Mouse (Mus musculus): ENCODE measurements at regions not wholly inside any gene's neighbourhood (a gene's known extent, or its start where the extent isn't known, plus 50 kb on each side); places are given as distances from the start of the nearest gene placed in this dataset.

DNA sequence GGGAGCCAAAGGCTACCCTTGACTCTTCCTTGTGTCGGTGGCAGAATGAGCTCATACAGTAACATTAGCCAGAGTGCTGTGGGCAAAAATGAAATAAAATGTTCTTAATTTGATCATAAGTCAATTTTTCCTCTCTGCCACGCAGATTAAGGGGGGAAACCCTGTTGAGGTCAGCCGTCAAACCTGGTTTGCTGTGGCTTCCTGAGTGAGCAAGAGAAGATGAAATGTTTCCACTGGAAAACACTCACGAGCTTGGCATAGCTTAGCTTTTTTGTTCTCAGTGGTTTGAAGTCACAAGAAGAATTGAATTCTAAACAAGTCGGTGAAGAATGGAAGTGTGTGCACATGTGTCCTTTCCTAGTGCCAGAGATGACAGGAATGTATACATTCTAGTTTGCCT, 57.3 kb upstream of the 1700020N01Rik start:
- H3K4me2 ChIP-seq (ENCODE audit: low read depth, low read length, poor library complexity, severe bottlenecking), result no peak overlapping the region
- H3K9me3 ChIP-seq (ENCODE audit: low read length), result no peaks in the 10 kb centered on the region
- ATAC-seq (ENCODE audit: low FRiP score), result no peak
- H3K4me3 ChIP-seq (ENCODE audit: low read depth, low read length), result no peak overlapping the region
- 61% methylated on average over 5 of the region's 5 CpGs for WGBS
- no peaks in the 10 kb centered on the region for H3K36me3 ChIP-seq (ENCODE audit: insufficient read depth, low read length)
- no peak for TF ChIP-seq CTCF (IDR thresholded peaks at IDR 0.05)
- no peaks in the 10 kb centered on the region for H3K27me3 ChIP-seq (ENCODE audit: insufficient read depth, low read length)
- no peak for DNase-seq (ENCODE audit: low spot score)
- no peaks in the 10 kb centered on the region for H3K4me1 ChIP-seq (ENCODE audit: insufficient read depth, low read length)
- H3K27ac ChIP-seq (ENCODE audit: low read depth, low read length), result no peak overlapping the region
- H3K9ac ChIP-seq (replicated peaks; ENCODE audit: low read length, poor library complexity, severe bottlenecking), result no peak overlapping the region

DNA sequence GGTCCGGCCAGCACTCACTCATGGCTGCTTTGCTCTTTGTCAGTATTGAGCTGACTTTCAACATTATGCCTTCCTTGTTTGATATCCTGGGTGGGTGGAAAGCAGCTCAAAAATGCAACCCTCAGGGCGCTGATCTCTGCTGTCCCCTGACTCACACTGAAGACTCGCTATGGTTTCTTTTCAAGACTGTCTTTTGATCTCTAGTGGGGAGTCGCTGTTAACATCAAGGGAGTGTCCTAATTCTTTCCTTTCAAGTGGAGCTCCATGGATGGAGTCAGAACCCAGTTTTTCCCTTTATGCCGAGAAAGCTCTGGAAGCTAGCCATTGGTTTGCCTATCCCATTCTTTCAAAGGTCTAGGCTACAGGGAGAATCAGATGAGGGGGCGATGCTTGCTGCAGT, 54.5 kb upstream of the 1700020N01Rik start:
- WGBS, result 41% methylated on average over 6 of the region's 6 CpGs

More for the DNA sequence above, 54.5 kb upstream of the 1700020N01Rik start:
- H3K27me3 ChIP-seq (ENCODE audit: insufficient read depth, low read length), result no peaks in the 10 kb centered on the region
- no peak overlapping the region for H3K27ac ChIP-seq (ENCODE audit: low read depth, low read length)
- H3K9ac ChIP-seq (replicated peaks; ENCODE audit: low read length, poor library complexity, severe bottlenecking), result no peak overlapping the region
- DNase-seq (ENCODE audit: low spot score) (no peak), ATAC-seq (ENCODE audit: low FRiP score) (no peak)
- TF ChIP-seq CTCF (IDR thresholded peaks at IDR 0.05), result no peak
- H3K4me1 ChIP-seq (ENCODE audit: insufficient read depth, low read length), result no peaks in the 10 kb centered on the region
- no peaks in the 10 kb centered on the region for H3K36me3 ChIP-seq (ENCODE audit: insufficient read depth, low read length)
- no peak overlapping the region for H3K4me3 ChIP-seq (ENCODE audit: low read depth, low read length)
- H3K4me2 ChIP-seq (ENCODE audit: low read depth, low read length, poor library complexity, severe bottlenecking), result no peak overlapping the region
- H3K9me3 ChIP-seq (ENCODE audit: low read length), result no peaks in the 10 kb centered on the region
